Mouse (Mus musculus) MEL (cell line): ENCODE results near the gene Atp6v1e2. TPM values are rescaled to one million over a fixed set of nuclear protein-coding genes. Genes with fewer than 3 reads are reported as not detected.

ENCODE experiments used
- DNase-seq: peaks from one replicate; pipeline ENCODE4 v3.0.0; 2011; ENCODE audit warnings: low read depth, low spot score
- H3K27ac ChIP-seq: 2 replicates; pipeline ENCODE4 v1.5.1; 2012; ENCODE audit warnings: low read depth, mild to moderate bottlenecking, control low read depth, low read length, moderate library complexity; ENCODE audit not compliant: control insufficient read depth
- H3K27me3 ChIP-seq, 2 experiments: fragments of 150-350 bp in 1 of 2; sonication (generic) in 1 of 2; 2 replicates each; pipeline ENCODE4 v1.6.1; 2012; ENCODE audit warnings: low read length in 2 of 2, mild to moderate bottlenecking in 2 of 2, improper control_type of control experiment in 1 of 2, moderate library complexity in 1 of 2; ENCODE audit not compliant: insufficient read depth in 2 of 2, control insufficient read depth in 1 of 2
- H3K36me3 ChIP-seq, 2 experiments: 2 replicates each; pipeline ENCODE4 v1.6.1; 2012 to 2014; ENCODE audit warnings: low read length in 2 of 2, improper control_type of control experiment in 1 of 2, inconsistent platforms in 1 of 2, mild to moderate bottlenecking in 1 of 2; ENCODE audit not compliant: insufficient read depth in 2 of 2, control insufficient read depth in 1 of 2
- H3K4me1 ChIP-seq, 2 experiments: fragments of 150-350 bp in 1 of 2; sonication (generic) in 1 of 2; 2 replicates each; pipeline ENCODE4 v1.6.1; 2012; ENCODE audit warnings: low read length in 2 of 2, improper control_type of control experiment in 1 of 2, mild to moderate bottlenecking in 1 of 2; ENCODE audit not compliant: insufficient read depth in 2 of 2, control insufficient read depth in 1 of 2
- H3K4me3 ChIP-seq, 2 experiments: fragments of 150-350 bp in 1 of 2; sonication (generic) in 1 of 2; 2 replicates each; pipeline ENCODE4 v1.5.1; 2012; ENCODE audit warnings: low read depth in 2 of 2, low read length in 2 of 2, mild to moderate bottlenecking in 2 of 2, moderate library complexity in 2 of 2, control low read depth in 1 of 2, improper control_type of control experiment in 1 of 2; ENCODE audit not compliant: control insufficient read depth in 1 of 2, insufficient read depth in 1 of 2
- H3K79me2 ChIP-seq: 2 replicates; pipeline ENCODE4 v1.6.1; 2012; ENCODE audit warnings: mild to moderate bottlenecking, low read length, moderate library complexity; ENCODE audit not compliant: control insufficient read depth, poor library complexity, insufficient read depth
- H3K9ac ChIP-seq: 2 replicates; pipeline ENCODE4 v1.6.1; 2012; ENCODE audit warnings: low read depth, mild to moderate bottlenecking, control low read depth, low read length, moderate library complexity; ENCODE audit not compliant: control insufficient read depth, poor library complexity, severe bottlenecking
- H3K9me3 ChIP-seq: fragments of 150-350 bp; sonication (generic); replicated peaks from 2 replicates; pipeline ENCODE4 v1.6.1; 2012; ENCODE audit warnings: mild to moderate bottlenecking, low read length, improper control_type of control experiment, moderate library complexity; ENCODE audit not compliant: insufficient read depth
- BHLHE40 ChIP-seq: IDR thresholded peaks from 2 replicates; pipeline ENCODE4 v1.6.1; 2012; ENCODE audit warnings: low read depth, mild to moderate bottlenecking, inconsistent platforms, low read length, improper control_type of control experiment, borderline replicate concordance
- CHD1 ChIP-seq: IDR thresholded peaks from 2 replicates; pipeline ENCODE4 v1.6.1; 2012; ENCODE audit warnings: low read depth, mild to moderate bottlenecking, inconsistent platforms, low read length, improper control_type of control experiment
- E2F4 ChIP-seq: IDR thresholded peaks from 2 replicates; pipeline ENCODE4 v1.6.1; 2011; ENCODE audit warnings: low read depth, low read length, improper control_type of control experiment, borderline replicate concordance
- EP300 ChIP-seq, 2 experiments: IDR thresholded peaks; 2 replicates each; pipeline ENCODE4 v1.6.1; 2011; ENCODE audit warnings: improper control_type of control experiment in 2 of 2, low read length in 2 of 2, low read depth in 1 of 2, mild to moderate bottlenecking in 1 of 2
- JUND ChIP-seq: IDR thresholded peaks from 2 replicates; pipeline ENCODE4 v1.6.1; 2011; ENCODE audit warnings: low read depth, mild to moderate bottlenecking, improper control_type of control experiment, low read length
- KAT2A ChIP-seq: conservative IDR thresholded peaks from 2 replicates; pipeline ENCODE4 v1.6.1; 2012; ENCODE audit warnings: low read depth, low read length, improper control_type of control experiment, inconsistent platforms
- MAFK ChIP-seq: IDR thresholded peaks from 2 replicates; pipeline ENCODE4 v1.6.1; 2011; ENCODE audit warnings: low read depth, mild to moderate bottlenecking, low read length, improper control_type of control experiment, borderline replicate concordance
- MAX ChIP-seq: IDR thresholded peaks from 2 replicates; pipeline ENCODE4 v1.6.1; 2011; ENCODE audit warnings: low read length, improper control_type of control experiment
- MAZ ChIP-seq: IDR thresholded peaks from 2 replicates; pipeline ENCODE4 v1.6.1; 2012; ENCODE audit warnings: low read depth, mild to moderate bottlenecking, inconsistent platforms, low read length, improper control_type of control experiment
- MYB ChIP-seq: IDR thresholded peaks from 2 replicates; pipeline ENCODE4 v1.6.1; 2011; ENCODE audit warnings: mild to moderate bottlenecking, low read depth, low read length, improper control_type of control experiment
- NELFE ChIP-seq: IDR thresholded peaks from 2 replicates; pipeline ENCODE4 v1.6.1; 2011; ENCODE audit warnings: low read depth, low read length, improper control_type of control experiment
- NRF1 ChIP-seq: IDR thresholded peaks from 2 replicates; pipeline ENCODE4 v1.6.1; 2014; ENCODE audit warnings: low read depth, mild to moderate bottlenecking, inconsistent platforms, low read length, improper control_type of control experiment, moderate library complexity; ENCODE audit not compliant: poor library complexity, insufficient read depth, severe bottlenecking
- POLR2AphosphoS5 ChIP-seq: IDR thresholded peaks from 2 replicates; pipeline ENCODE4 v1.6.1; 2012; ENCODE audit warnings: low read depth, borderline replicate concordance, mild to moderate bottlenecking, inconsistent platforms, low read length, moderate library complexity, mixed read lengths
- SIN3A ChIP-seq: IDR thresholded peaks from 2 replicates; pipeline ENCODE4 v1.6.1; 2012; ENCODE audit warnings: low read length, improper control_type of control experiment, inconsistent platforms
- SMC3 ChIP-seq: IDR thresholded peaks from 2 replicates; pipeline ENCODE4 v1.6.1; 2011; ENCODE audit warnings: low read depth, low read length, improper control_type of control experiment
- TBP ChIP-seq: IDR thresholded peaks from 2 replicates; pipeline ENCODE4 v1.8.0; 2011; ENCODE audit warnings: low read depth, low read length, improper control_type of control experiment
- polyA plus RNA-seq, 2 experiments: library from polyadenylated mRNA; stranded (reverse) in 1 of 2; unstranded in 1 of 2; fragments of >175 nt in 1 of 2; fragments of >200 nt in 1 of 2; gene quantifications; 2 replicates each; pipeline versions ENCODE4 v1.2.1 to v1.2.4; 2012; ENCODE audit warnings: low replicate concordance in 2 of 2, low read depth in 1 of 2; ENCODE audit not compliant: insufficient read length in 2 of 2, insufficient read depth in 1 of 2, missing spikeins in 1 of 2
- total RNA-seq: library from RNA; depleted of rRNA; stranded (reverse); fragments of 300-350 nt; gene quantifications from 2 replicates; pipeline ENCODE4 v1.2.3, GENCODE M21; 2012

Atp6v1e2 gene
- total and polyA plus RNA-seq, 3 experiments: not detected

DNA sequence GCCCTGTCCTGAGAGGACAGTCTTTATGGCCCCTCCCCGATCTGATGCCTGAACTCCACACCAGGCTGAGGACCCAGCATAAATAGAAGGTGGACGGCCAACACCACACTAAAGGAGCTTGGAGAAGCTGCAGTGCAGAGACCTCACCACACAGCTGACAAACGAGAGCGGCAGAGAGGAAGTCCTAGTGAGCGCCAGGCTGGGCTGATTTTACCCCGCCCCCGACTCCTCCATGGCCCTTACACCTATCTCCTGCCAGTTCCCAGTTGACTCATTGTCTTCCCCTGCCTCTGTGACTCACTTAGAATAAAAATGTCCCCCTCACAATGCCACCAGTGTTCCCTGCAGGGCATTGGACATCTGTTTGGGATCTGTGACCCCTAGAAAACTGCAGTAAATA, 44.1 kb downstream of the Atp6v1e2 start:
- no peaks in the 10 kb centered on the region; a peak in 2 of 4 replicates for H3K4me1 ChIP-seq
- H3K79me2 ChIP-seq: no peaks in the 10 kb centered on the region
- DNase-seq: peak; percentile 83
- H3K9me3 ChIP-seq: no peaks in the 10 kb centered on the region
- 0 out of 4 replicates have a peak overlapping the region, but pooled peaks have one; percentile 4 to 42 for H3K4me3 ChIP-seq
- peak overlapping the region; percentile 27 for H3K9ac ChIP-seq
- no peak overlapping the region for H3K27ac ChIP-seq
- TF ChIP-seq EP300 (IDR thresholded peaks at IDR 0.05; ENCODE audit: low read depth in 1 of 2, low read length in 2 of 2) (0 out of 4 replicates have a peak, but pooled peaks of 1 of the 2 experiments have one; percentile 45), SIN3A (no peak), SMC3 (peak; percentile 25; the same call in 1 of the 2 replicates), NRF1 (no peak), TBP (no peak), MAX (no peak), MAZ (0 out of 2 replicates have a peak, but pooled peaks have one; percentile 43), CHD1 (no peak), E2F4 (no peak), POLR2AphosphoS5 (no peak)
- H3K36me3 ChIP-seq: no peaks in the 10 kb centered on the region
- H3K27me3 ChIP-seq: peaks cover 0 to 1% of the 10 kb centered on the region in 2 experiments; a peak in 1 of 4 replicates

DNA sequence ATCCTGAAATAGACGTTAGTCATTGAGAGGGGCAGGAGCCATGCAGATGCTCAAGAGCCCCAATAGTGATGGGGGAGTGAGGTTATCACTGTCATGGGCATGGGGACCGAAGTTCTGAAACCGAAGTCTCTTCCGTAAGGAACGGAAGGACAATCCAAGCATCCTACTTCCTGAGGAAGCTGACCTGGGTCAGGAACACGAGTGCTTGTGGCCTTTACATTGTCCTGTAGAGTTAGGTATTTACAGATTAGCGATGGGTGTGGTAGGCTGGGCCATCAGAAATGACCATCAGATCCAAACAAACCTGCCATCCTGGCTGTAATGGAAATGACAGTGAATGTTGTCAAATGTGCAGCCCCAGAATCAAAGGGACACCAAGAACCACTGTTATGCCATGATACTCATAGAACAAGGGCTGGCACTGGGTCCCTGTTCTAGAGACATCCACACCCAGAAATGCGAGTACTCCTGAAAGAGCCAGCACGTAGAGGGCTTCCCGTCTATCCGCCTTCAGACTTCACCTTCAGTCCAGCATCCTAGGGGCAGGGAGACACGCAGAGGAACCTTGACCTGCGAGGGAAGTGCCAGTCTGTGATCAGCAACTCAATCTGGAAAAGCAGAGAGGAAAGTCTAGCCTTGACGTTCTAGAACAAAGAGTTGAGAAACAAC, 45.2 kb downstream of the Atp6v1e2 start:
- no peaks in the 10 kb centered on the region for H3K79me2 ChIP-seq
- TF ChIP-seq KAT2A (no peak), TBP (no peak), MYB (no peak), SIN3A (no peak), NELFE (no peak), MAFK (no peak), E2F4 (no peak), JUND (no peak), BHLHE40 (no peak)
- H3K4me1 ChIP-seq: no peaks in the 10 kb centered on the region; a peak in 2 of 4 replicates
- no peak overlapping the region for H3K9ac ChIP-seq
- no peak overlapping the region for H3K27ac ChIP-seq
- H3K36me3 ChIP-seq: no peaks in the 10 kb centered on the region
- no peaks in the 10 kb centered on the region for H3K9me3 ChIP-seq
- H3K27me3 ChIP-seq: peaks cover 0 to 1% of the 10 kb centered on the region in 2 experiments; a peak in 1 of 4 replicates
- no peak overlapping the region for H3K4me3 ChIP-seq
- DNase-seq: no peak
